Mouse (Mus musculus) 3T3-L1 (cell line): ENCODE results near the gene Slc1a1.

Experiments
- DNase-seq: peaks from one replicate; pipeline ENCODE4 v3.0.0-alpha.2; 2015; ENCODE audit warnings: low read depth, low spot score

The Slc1a1 gene

GRCm38 (mm10) chr19:28916492-28916891 lies 81.6 kb downstream of the Slc1a1 start:
- DNase-seq, result no peak

- no peak for DNase-seq
Measured at GRCm38 (mm10) chr19:28917839-28918238, 83.0 kb downstream of the Slc1a1 start.

GRCm38 (mm10) chr19:28926366-28926765 lies 91.5 kb downstream of the Slc1a1 start:
- peak; percentile 65 for DNase-seq

- DNase-seq, result no peak
Measured at GRCm38 (mm10) chr19:28927396-28927795, 92.5 kb downstream of the Slc1a1 start.

- DNase-seq, result no peak
Measured at GRCm38 (mm10) chr19:28929034-28929433, 94.2 kb downstream of the Slc1a1 start.

- no peak for DNase-seq
Measured at GRCm38 (mm10) chr19:28934897-28935296, 100.0 kb downstream of the Slc1a1 start.

- peak; percentile 43 for DNase-seq
Measured at GRCm38 (mm10) chr19:28940135-28940874, 105.5 kb downstream of the Slc1a1 start.

GRCm38 (mm10) chr19:28941271-28941670 lies 106.4 kb downstream of the Slc1a1 start:
- no peak for DNase-seq

GRCm38 (mm10) chr19:28946782-28947181 lies 111.9 kb downstream of the Slc1a1 start:
- no peak for DNase-seq

- no peak for DNase-seq
Measured at GRCm38 (mm10) chr19:28947311-28947710, 112.5 kb downstream of the Slc1a1 start.

- no peak for DNase-seq
Measured at GRCm38 (mm10) chr19:28951251-28951650, 116.4 kb downstream of the Slc1a1 start.

GRCm38 (mm10) chr19:28963113-28963512 lies 128.3 kb downstream of the Slc1a1 start:
- DNase-seq, result peak; percentile 25

- DNase-seq, result no peak
Measured at GRCm38 (mm10) chr19:28963513-28963841, 128.6 kb downstream of the Slc1a1 start.
